Mouse (Mus musculus): ENCODE measurements around the gene Ndc80. TPM values are rescaled to one million over a fixed set of nuclear protein-coding genes. Genes with fewer than 3 reads are reported as not detected.

Ndc80 gene
- total and polyA plus RNA-seq, 3 experiments = 24.4 to 44.5 (median 41.8) TPM

- DNase-seq (ENCODE audit: extremely low read depth) = no peak
- Histone ChIP-seq H3K4me3 (replicated peaks in 1 of 3; ENCODE audit: low read depth in 2 of 3, low read length in 2 of 3, poor library complexity in 1 of 3) (no peak overlapping the region), H3K9ac (ENCODE audit: insufficient read depth, low read depth) (no peak overlapping the region), H3K27ac (ENCODE audit: insufficient read depth, low read depth) (no peak overlapping the region), H3K79me2 (replicated peaks; ENCODE audit: control insufficient read depth, extremely low read depth, insufficient read depth, poor library complexity, severe bottlenecking) (no peaks in the 10 kb centered on the region), H3K27me3 (replicated peaks) (no peaks in the 10 kb centered on the region), H3K4me1 (ENCODE audit: control insufficient read depth in 1 of 2, insufficient read depth in 2 of 2) (peaks cover 0 to 2% of the 10 kb centered on the region in 2 experiments; a peak in 1 of 4 replicates), H3K36me3 (replicated peaks in 1 of 2; ENCODE audit: control insufficient read depth in 1 of 2, insufficient read depth in 1 of 2, low read length in 1 of 2) (peaks cover 57 to 85% of the 10 kb centered on the region in 2 experiments), H3K4me2 (ENCODE audit: insufficient read depth, low read depth, poor library complexity, severe bottlenecking) (no peak overlapping the region), H3K9me3 (replicated peaks; ENCODE audit: low read length) (no peaks in the 10 kb centered on the region)
- in situ Hi-C loops (cut with MboI; ENCODE audit: low pct_ligation_motif_present, low pct_unique_long_range_greater_than_20kb, low sequenced_read_pairs) (no loop called here), dilution Hi-C loops (cut with MboI; ENCODE audit: extremely low pct_ligation_motif_present, extremely low pct_unique_long_range_greater_than_20kb, low sequenced_read_pairs) (no loop called here)
- no peak for TF ChIP-seq E2F4 (IDR thresholded peaks at IDR 0.05; ENCODE audit: insufficient replicate concordance, low read depth, low read length)
- no peak for TF ChIP-seq MAX (IDR thresholded peaks at IDR 0.05; ENCODE audit: low read length)
- TF ChIP-seq SIN3A (IDR thresholded peaks at IDR 0.05; ENCODE audit: low read length) = no peak
These were observed 19.8 kb downstream of the Ndc80 start for GRCm38 (mm10) chr17:71506832-71507231.

- no peak overlapping the region; the same call in 1 of the 2 replicates for H3K9ac ChIP-seq (ENCODE audit: insufficient read depth, low read depth)
These were observed 30.9 kb downstream of the Ndc80 start for GRCm38 (mm10) chr17:71495784-71496183.

GRCm38 (mm10) chr17:71491332-71491686 is 35.3 kb downstream of the Ndc80 start:
- Histone ChIP-seq H3K27ac (ENCODE audit: insufficient read depth, low read depth) (no peak overlapping the region), H3K4me3 (replicated peaks in 1 of 3; ENCODE audit: low read depth in 2 of 3, low read length in 2 of 3, poor library complexity in 1 of 3) (no peak overlapping the region)

More at GRCm38 (mm10) chr17:71495784-71496183, 30.9 kb downstream of the Ndc80 start:
- Histone ChIP-seq H3K27me3 (replicated peaks) (no peaks in the 10 kb centered on the region), H3K4me1 (ENCODE audit: control insufficient read depth in 1 of 2, insufficient read depth in 2 of 2) (peaks cover 5 to 13% of the 10 kb centered on the region in 2 experiments), H3K9me3 (replicated peaks; ENCODE audit: low read length) (no peaks in the 10 kb centered on the region), H3K4me3 (replicated peaks in 1 of 3; ENCODE audit: low read depth in 2 of 3, low read length in 2 of 3, poor library complexity in 1 of 3) (no peak overlapping the region), H3K36me3 (replicated peaks in 1 of 2; ENCODE audit: control insufficient read depth in 1 of 2, insufficient read depth in 1 of 2, low read length in 1 of 2) (peaks cover 34 to 53% of the 10 kb centered on the region in 2 experiments), H3K4me2 (ENCODE audit: insufficient read depth, low read depth, poor library complexity, severe bottlenecking) (peak overlapping the region; percentile 78; the same call in 1 of the 2 replicates), H3K27ac (ENCODE audit: insufficient read depth, low read depth) (peak overlapping the region; percentile 40; the same call in 1 of the 2 replicates), H3K79me2 (replicated peaks; ENCODE audit: control insufficient read depth, extremely low read depth, insufficient read depth, poor library complexity, severe bottlenecking) (no peaks in the 10 kb centered on the region)
- dilution Hi-C loops (cut with MboI; ENCODE audit: extremely low pct_ligation_motif_present, extremely low pct_unique_long_range_greater_than_20kb, low sequenced_read_pairs) = no loop called here
- DNase-seq (ENCODE audit: extremely low read depth) = peak; percentile 53
- no peak for TF ChIP-seq JUN (IDR thresholded peaks at IDR 0.05; ENCODE audit: insufficient read depth, low read depth, low read length)
- no peak for TF ChIP-seq NRF1 (IDR thresholded peaks at IDR 0.05; ENCODE audit: low read depth, low read length)
- no peak for TF ChIP-seq MXI1 (IDR thresholded peaks at IDR 0.05; ENCODE audit: low read depth, low read length)
- no peak for TF ChIP-seq MYC (IDR thresholded peaks at IDR 0.05; ENCODE audit: low read depth, low read length)
- no peak for TF ChIP-seq POLR2A (IDR thresholded peaks at IDR 0.05; ENCODE audit: low read depth, low read length)
- TF ChIP-seq MEF2A (IDR thresholded peaks at IDR 0.05; ENCODE audit: borderline replicate concordance, low read depth, low read length) = no peak
- TF ChIP-seq CHD1 (IDR thresholded peaks at IDR 0.05; ENCODE audit: low read depth, low read length) = no peak
- in situ Hi-C loops (cut with MboI; ENCODE audit: low pct_ligation_motif_present, low pct_unique_long_range_greater_than_20kb, low sequenced_read_pairs) = no loop called here

More at GRCm38 (mm10) chr17:71491332-71491686, 35.3 kb downstream of the Ndc80 start:
- TF ChIP-seq USF1 (IDR thresholded peaks at IDR 0.05; ENCODE audit: low read depth, low read length) = no peak
- Histone ChIP-seq H3K4me2 (ENCODE audit: insufficient read depth, low read depth, poor library complexity, severe bottlenecking) (no peak overlapping the region), H3K36me3 (replicated peaks in 1 of 2; ENCODE audit: control insufficient read depth in 1 of 2, insufficient read depth in 1 of 2, low read length in 1 of 2) (peaks cover 8 to 13% of the 10 kb centered on the region in 2 experiments), H3K9me3 (replicated peaks; ENCODE audit: low read length) (peaks cover 16% of the 10 kb centered on the region), H3K4me1 (ENCODE audit: control insufficient read depth in 1 of 2, insufficient read depth in 2 of 2) (peaks cover 5 to 31% of the 10 kb centered on the region in 2 experiments), H3K27me3 (replicated peaks) (no peaks in the 10 kb centered on the region), H3K79me2 (replicated peaks; ENCODE audit: control insufficient read depth, extremely low read depth, insufficient read depth, poor library complexity, severe bottlenecking) (no peaks in the 10 kb centered on the region), H3K9ac (ENCODE audit: insufficient read depth, low read depth) (no peak overlapping the region)
- in situ Hi-C loops (cut with MboI; ENCODE audit: low pct_ligation_motif_present, low pct_unique_long_range_greater_than_20kb, low sequenced_read_pairs) (no loop called here), dilution Hi-C loops (cut with MboI; ENCODE audit: extremely low pct_ligation_motif_present, extremely low pct_unique_long_range_greater_than_20kb, low sequenced_read_pairs) (no loop called here)
- no peak for DNase-seq (ENCODE audit: extremely low read depth)
